Mouse (Mus musculus) lung, postnatal 0 days (tissue): ENCODE results near the gene Clhc1.

Experiments
- CTCF ChIP-seq: IDR thresholded peaks from 2 replicates; pipeline ENCODE4 v1.5.1; 2016; ENCODE audit warnings: antibody characterized with exemption, mild to moderate bottlenecking
- EP300 ChIP-seq: IDR thresholded peaks from 2 replicates; pipeline ENCODE4 v1.6.1; 2016; ENCODE audit warnings: antibody characterized with exemption, mild to moderate bottlenecking, control low read depth

- TF ChIP-seq EP300: no peak
- no peak for TF ChIP-seq CTCF
Observed at GRCm38 (mm10) chr11:29607465-29607990, 59.8 kb downstream of the Clhc1 start.
